Mouse (Mus musculus) kidney, adult 2 months (tissue): ENCODE measurements around the gene Rnf114.

ENCODE experiments used
- CTCF ChIP-seq: fragments of 200-500 bp; conservative IDR thresholded peaks from 2 replicates; pipeline ENCODE4 v1.5.1; 2011; ENCODE audit warnings: low read depth, mild to moderate bottlenecking, control low read depth, low read length, moderate library complexity, mixed read lengths; ENCODE audit not compliant: insufficient read depth, insufficient read length
- POLR2A ChIP-seq: fragments of 200-500 bp; IDR thresholded peaks from one replicate; pipeline ENCODE4 v1.6.1; 2011; ENCODE audit warnings: low read depth, low read length, control low read depth

DNA sequence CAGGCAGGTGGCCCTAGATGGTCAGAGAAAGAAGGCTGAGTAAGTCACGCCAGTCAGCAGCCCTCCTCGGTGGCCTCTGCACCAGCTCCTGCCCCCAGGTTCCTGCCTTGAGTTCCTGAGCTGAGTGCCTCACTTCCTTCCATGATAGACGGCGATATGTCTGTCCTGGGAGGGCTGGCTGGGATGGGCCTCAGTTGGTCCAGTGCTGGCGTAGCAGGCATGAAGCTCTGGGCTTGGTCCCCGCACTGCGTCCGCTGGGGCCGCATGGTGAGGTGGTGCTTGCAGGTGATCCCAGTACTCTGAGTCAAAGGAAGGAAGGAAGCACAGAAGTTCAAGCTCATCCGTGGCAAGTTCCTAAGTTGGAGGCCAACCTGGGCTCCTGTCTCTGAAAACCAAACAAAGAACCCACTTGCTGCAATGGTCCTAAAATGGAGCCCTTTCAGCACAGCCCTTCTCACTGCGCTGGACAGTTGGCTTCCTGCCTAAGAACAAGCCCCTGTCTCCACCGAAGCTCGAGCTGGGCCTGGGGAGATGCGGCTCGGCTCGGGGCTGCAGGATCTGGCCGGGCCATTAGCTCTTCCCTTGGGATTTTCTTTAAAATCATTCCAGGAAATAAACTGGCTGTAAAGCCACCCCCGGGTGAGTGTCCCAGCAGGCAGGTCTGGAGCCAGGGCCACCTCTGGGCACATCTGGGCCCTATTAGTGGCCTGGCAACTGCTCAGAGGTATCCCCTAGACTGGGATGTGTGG, 54.2 kb downstream of the Rnf114 start:
- TF ChIP-seq CTCF (no peak), POLR2A (no peak)
